Mouse (Mus musculus): ENCODE results near the gene Chmp1a. TPM values are rescaled to one million over a fixed set of nuclear protein-coding genes. Genes with fewer than 3 reads are reported as not detected.
"Not testable (repeated sequence)": the region's sequence is repeated elsewhere in the genome, so short reads cannot be mapped to it uniquely, and the experiment has no call there.

The Chmp1a gene
- polyA plus RNA-seq, 1 experiment from 2014 or later: 138 TPM

DNA sequence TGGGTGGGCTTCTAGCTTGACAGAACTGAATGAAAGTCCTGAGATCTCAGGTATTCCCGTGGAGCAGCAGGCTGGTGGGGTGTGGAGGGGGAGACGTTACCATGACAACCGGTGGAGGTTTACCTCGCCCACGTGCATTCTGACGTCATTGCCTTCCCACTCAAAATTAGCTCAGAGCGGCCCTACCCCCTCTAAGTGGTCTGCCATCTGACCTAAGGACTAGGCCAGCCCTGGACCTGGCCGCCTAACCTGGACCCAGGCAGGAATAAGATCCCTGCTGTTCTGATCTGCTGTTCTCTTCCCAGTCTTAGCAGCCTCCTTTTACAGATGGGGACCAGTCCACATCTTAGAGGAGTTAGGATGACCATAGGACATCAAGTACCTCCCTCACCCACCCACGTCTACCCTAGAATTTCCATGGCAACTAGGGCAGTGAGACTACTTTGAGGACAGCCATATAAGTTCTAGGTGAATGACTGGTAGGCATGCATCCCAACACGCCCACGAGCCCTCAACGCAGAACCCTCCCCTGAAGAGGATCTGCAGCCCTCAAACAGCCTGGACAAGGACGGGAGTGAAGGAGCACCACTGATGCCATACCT is 22.5 kb upstream of the Chmp1a start:
- 0 out of 2 replicates have a peak, but pooled peaks have one; percentile 11 for ATAC-seq (ENCODE audit: low read depth)
- peak overlapping the region; percentile 73 for H3K9ac ChIP-seq (ENCODE audit: low read length)
- H3K27ac ChIP-seq (ENCODE audit: low read length): no peak overlapping the region
- peaks cover 8% of the 10 kb centered on the region for H3K4me1 ChIP-seq (replicated peaks; ENCODE audit: control insufficient read depth, insufficient read depth, low read length)
- peaks cover 3% of the 10 kb centered on the region for H3K27me3 ChIP-seq (ENCODE audit: control insufficient read depth, insufficient read depth, low read depth, low read length)
- H3K4me2 ChIP-seq (ENCODE audit: low read depth, low read length): peak overlapping the region; percentile 91
- peak overlapping the region; percentile 68 for H3K4me3 ChIP-seq (ENCODE audit: low read length)
- 24% methylated on average over 13 of the region's 13 CpGs for WGBS
- H3K36me3 ChIP-seq (ENCODE audit: control insufficient read depth, insufficient read depth, low read length): no peaks in the 10 kb centered on the region
- H3K9me3 ChIP-seq (ENCODE audit: control insufficient read depth, low read length): no peaks in the 10 kb centered on the region

- no peaks in the 10 kb centered on the region for H3K36me3 ChIP-seq (ENCODE audit: control insufficient read depth, insufficient read depth, low read length)
- no peak overlapping the region for H3K9ac ChIP-seq (ENCODE audit: low read length)
- WGBS: 69% methylated on average over 11 of the region's 11 CpGs
- H3K4me2 ChIP-seq (ENCODE audit: low read depth, low read length): no peak overlapping the region
- peaks cover 8% of the 10 kb centered on the region for H3K4me1 ChIP-seq (replicated peaks; ENCODE audit: control insufficient read depth, insufficient read depth, low read length)
- H3K27ac ChIP-seq (ENCODE audit: low read length): no peak overlapping the region
- no peak overlapping the region for H3K4me3 ChIP-seq (ENCODE audit: low read length)
- peaks cover 3% of the 10 kb centered on the region for H3K27me3 ChIP-seq (ENCODE audit: control insufficient read depth, insufficient read depth, low read depth, low read length)
- no peak for ATAC-seq (ENCODE audit: low read depth)
- H3K9me3 ChIP-seq (ENCODE audit: control insufficient read depth, low read length): no peaks in the 10 kb centered on the region
Measured at GRCm38 (mm10) chr8:123233760-123234159, 21.2 kb upstream of the Chmp1a start.

DNA sequence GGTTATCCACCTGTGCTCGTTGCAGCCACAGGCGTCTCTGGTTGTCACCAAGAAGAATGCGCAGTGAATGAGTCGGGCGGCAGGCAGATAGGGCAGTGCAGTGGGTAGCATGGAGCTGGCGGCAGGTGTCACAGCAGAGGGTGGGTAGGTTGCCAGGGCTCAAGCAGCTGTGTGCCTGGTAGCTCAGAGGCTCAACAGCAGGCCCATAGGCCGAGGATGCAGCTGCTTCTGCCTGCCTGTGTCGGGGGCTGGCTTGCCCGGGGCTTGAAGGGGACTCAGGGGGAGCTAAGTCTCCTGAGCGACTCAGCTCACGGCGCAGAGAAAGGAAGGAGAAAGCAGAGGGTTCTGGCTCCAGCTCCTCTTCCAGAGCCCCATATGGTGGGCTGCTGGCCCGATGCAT is 20.7 kb upstream of the Chmp1a start:
- no peaks in the 10 kb centered on the region for H3K36me3 ChIP-seq (ENCODE audit: control insufficient read depth, insufficient read depth, low read length)
- H3K4me3 ChIP-seq (ENCODE audit: low read length): no peak overlapping the region
- H3K27ac ChIP-seq (ENCODE audit: low read length): no peak overlapping the region
- peaks cover 3% of the 10 kb centered on the region for H3K27me3 ChIP-seq (ENCODE audit: control insufficient read depth, insufficient read depth, low read depth, low read length)
- H3K4me1 ChIP-seq (replicated peaks; ENCODE audit: control insufficient read depth, insufficient read depth, low read length): peaks cover 8% of the 10 kb centered on the region
- H3K9ac ChIP-seq (ENCODE audit: low read length): no peak overlapping the region
- no peak overlapping the region for H3K4me2 ChIP-seq (ENCODE audit: low read depth, low read length)
- WGBS: 52% methylated on average over 12 of the region's 13 CpGs
- H3K9me3 ChIP-seq (ENCODE audit: control insufficient read depth, low read length): no peaks in the 10 kb centered on the region
- no peak for ATAC-seq (ENCODE audit: low read depth)

DNA sequence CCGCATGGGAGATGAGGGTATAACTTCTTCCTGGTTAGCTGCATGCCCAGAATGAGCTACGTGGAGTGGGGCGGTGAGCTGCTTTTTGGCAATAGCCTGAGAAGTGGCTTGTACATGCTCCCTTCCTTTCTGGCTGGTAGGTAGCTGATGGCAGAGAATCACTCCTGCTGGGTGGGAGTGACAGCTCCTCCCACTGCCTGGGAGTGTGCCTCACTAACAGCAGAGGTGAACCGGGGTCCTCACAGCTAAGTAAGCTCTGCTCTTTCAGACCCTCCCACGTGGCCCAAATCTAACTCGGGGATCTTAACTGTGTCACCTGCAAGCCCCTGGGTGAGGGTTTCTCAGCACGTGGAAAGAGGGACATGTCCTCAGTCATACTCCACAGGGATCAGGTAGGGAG is 20.0 kb upstream of the Chmp1a start:
- peaks cover 3% of the 10 kb centered on the region for H3K27me3 ChIP-seq (ENCODE audit: control insufficient read depth, insufficient read depth, low read depth, low read length)
- ATAC-seq (ENCODE audit: low read depth): no peak
- no peak overlapping the region for H3K4me3 ChIP-seq (ENCODE audit: low read length)
- no peak overlapping the region for H3K27ac ChIP-seq (ENCODE audit: low read length)
- H3K36me3 ChIP-seq (ENCODE audit: control insufficient read depth, insufficient read depth, low read length): no peaks in the 10 kb centered on the region
- H3K4me2 ChIP-seq (ENCODE audit: low read depth, low read length): no peak overlapping the region
- H3K4me1 ChIP-seq (replicated peaks; ENCODE audit: control insufficient read depth, insufficient read depth, low read length): peaks cover 8% of the 10 kb centered on the region
- no peak overlapping the region for H3K9ac ChIP-seq (ENCODE audit: low read length)
- H3K9me3 ChIP-seq (ENCODE audit: control insufficient read depth, low read length): no peaks in the 10 kb centered on the region
- 29% methylated on average over 7 of the region's 7 CpGs for WGBS

- Histone ChIP-seq H3K36me3 (ENCODE audit: control insufficient read depth, insufficient read depth, low read length) (peaks cover 3% of the 10 kb centered on the region; the same call in 1 of the 2 replicates), H3K27me3 (ENCODE audit: control insufficient read depth, insufficient read depth, low read depth, low read length) (peaks cover 3% of the 10 kb centered on the region), H3K9me3 (ENCODE audit: control insufficient read depth, low read length) (no peaks in the 10 kb centered on the region), H3K4me3 (ENCODE audit: low read length) (no peak overlapping the region), H3K9ac (ENCODE audit: low read length) (no peak overlapping the region), H3K4me1 (replicated peaks; ENCODE audit: control insufficient read depth, insufficient read depth, low read length) (peaks cover 8% of the 10 kb centered on the region), H3K4me2 (ENCODE audit: low read depth, low read length) (no peak overlapping the region), H3K27ac (ENCODE audit: low read length) (no peak overlapping the region)
- WGBS: 33% methylated on average over 5 of the region's 5 CpGs
- no peak for ATAC-seq (ENCODE audit: low read depth)
Measured at GRCm38 (mm10) chr8:123231742-123232141, 19.2 kb upstream of the Chmp1a start.

DNA sequence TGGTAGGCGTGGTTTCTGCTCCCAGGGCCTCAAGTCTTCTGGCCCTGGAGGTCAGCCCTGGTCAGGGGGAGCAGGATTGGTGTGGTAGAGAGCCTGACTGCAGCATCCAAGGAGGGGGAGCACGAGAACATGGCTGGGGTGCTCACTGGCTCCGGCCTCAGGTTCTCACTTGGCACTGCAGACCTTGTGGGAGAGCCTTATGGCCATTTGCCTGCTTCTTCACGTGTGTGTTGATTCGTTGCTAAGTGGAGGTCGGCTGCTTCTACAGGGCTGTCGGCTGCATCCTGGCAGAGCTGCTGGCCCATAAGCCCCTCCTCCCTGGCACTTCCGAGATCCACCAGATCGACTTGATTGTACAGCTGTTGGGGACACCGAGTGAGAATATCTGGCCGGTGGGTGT is 17.8 kb upstream of the Chmp1a start:
- H3K9ac ChIP-seq (ENCODE audit: low read length); ATAC-seq (ENCODE audit: low read depth); H3K4me2 ChIP-seq (ENCODE audit: low read depth, low read length); H3K9me3 ChIP-seq (ENCODE audit: control insufficient read depth, low read length); H3K4me1 ChIP-seq (replicated peaks; ENCODE audit: control insufficient read depth, insufficient read depth, low read length); H3K27me3 ChIP-seq (ENCODE audit: control insufficient read depth, insufficient read depth, low read depth, low read length); H3K4me3 ChIP-seq (ENCODE audit: low read length); H3K27ac ChIP-seq (ENCODE audit: low read length); H3K36me3 ChIP-seq (ENCODE audit: control insufficient read depth, insufficient read depth, low read length): not testable (repeated sequence)
- 83% methylated on average over 10 of the region's 11 CpGs for WGBS

- Histone ChIP-seq H3K9ac (ENCODE audit: low read length) (no peak overlapping the region), H3K4me3 (ENCODE audit: low read length) (no peak overlapping the region), H3K9me3 (ENCODE audit: control insufficient read depth, low read length) (no peaks in the 10 kb centered on the region), H3K27ac (ENCODE audit: low read length) (no peak overlapping the region), H3K36me3 (ENCODE audit: control insufficient read depth, insufficient read depth, low read length) (peaks cover 3% of the 10 kb centered on the region; the same call in 1 of the 2 replicates), H3K4me2 (ENCODE audit: low read depth, low read length) (no peak overlapping the region), H3K4me1 (replicated peaks; ENCODE audit: control insufficient read depth, insufficient read depth, low read length) (peaks cover 5% of the 10 kb centered on the region; the same call in 1 of the 2 replicates), H3K27me3 (ENCODE audit: control insufficient read depth, insufficient read depth, low read depth, low read length) (no peaks in the 10 kb centered on the region)
- 83% methylated on average over 1 of the region's 1 CpGs for WGBS
- no peak for ATAC-seq (ENCODE audit: low read depth)
Measured at GRCm38 (mm10) chr8:123228416-123228815, 15.9 kb upstream of the Chmp1a start.

DNA sequence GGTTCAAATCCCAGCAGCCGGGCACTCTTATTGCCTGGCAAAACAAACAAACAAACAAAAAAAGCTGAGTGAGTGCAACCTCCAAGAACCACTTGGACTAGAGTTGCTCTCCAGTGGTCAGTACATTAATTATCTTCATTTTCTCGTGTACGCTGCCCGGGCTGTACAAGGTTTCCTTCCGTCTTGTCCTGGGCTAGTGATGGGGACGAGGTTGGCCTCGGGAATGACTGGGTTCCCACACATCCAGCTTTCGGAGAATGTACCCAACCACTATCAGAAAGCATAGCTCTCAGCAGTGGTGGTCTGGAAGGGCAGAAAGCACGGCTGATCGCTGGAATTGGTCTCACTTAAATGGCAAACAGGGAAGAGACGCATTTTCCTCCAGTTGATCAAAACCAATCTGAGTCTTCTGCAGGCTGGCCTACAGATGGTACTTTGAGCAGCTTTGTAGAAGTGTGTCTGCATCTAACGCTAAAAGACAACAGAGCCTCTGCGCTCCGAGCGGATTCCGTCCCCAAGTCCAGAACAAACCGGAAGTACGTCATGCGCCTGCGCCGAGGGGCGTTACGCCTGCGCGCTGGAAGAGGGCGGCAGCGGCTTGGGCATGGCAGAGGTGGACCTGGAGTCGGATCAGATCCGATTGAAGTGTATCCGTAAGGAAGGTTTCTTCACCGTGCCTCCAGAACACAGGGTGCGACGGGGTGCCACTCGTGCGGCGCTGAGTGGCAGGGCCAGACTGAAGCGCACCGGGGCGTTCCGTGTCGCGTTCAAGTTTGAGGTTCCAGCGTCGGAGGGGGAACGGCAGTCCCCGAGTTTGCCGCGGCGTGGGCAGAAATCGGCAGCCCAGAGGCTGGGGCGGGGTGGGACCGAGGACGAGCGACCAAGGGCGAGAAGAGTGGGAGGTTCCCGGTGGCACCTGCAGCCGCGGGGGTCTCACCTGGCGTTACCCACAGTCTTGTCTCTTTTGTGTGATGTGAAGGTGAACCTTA is 12.0 kb upstream of the Chmp1a start, which contains the start of gene Cdk10:
Cdk10 (plus strand) TSS at position 565 of the 989 bp plus-strand sequence.
- WGBS: 2% methylated on average over 59 of the region's 59 CpGs
- Histone ChIP-seq H3K9ac (ENCODE audit: low read length) (peak within 1 kb of the TSS; percentile 96), H3K9me3 (ENCODE audit: control insufficient read depth, low read length) (no peaks in the 10 kb centered on the region), H3K4me2 (ENCODE audit: low read depth, low read length) (peak within 1 kb of the TSS; percentile 78), H3K4me3 (ENCODE audit: low read length) (peak within 1 kb of the TSS; percentile 74), H3K36me3 (ENCODE audit: control insufficient read depth, insufficient read depth, low read length) (peaks cover 3% of the 10 kb centered on the region; the same call in 1 of the 2 replicates), H3K27ac (ENCODE audit: low read length) (peak within 1 kb of the TSS; percentile 83), H3K4me1 (replicated peaks; ENCODE audit: control insufficient read depth, insufficient read depth, low read length) (peaks cover 5% of the 10 kb centered on the region; the same call in 1 of the 2 replicates), H3K27me3 (ENCODE audit: control insufficient read depth, insufficient read depth, low read depth, low read length) (no peaks in the 10 kb centered on the region)
- peak; percentile 92 for ATAC-seq (ENCODE audit: low read depth)

DNA sequence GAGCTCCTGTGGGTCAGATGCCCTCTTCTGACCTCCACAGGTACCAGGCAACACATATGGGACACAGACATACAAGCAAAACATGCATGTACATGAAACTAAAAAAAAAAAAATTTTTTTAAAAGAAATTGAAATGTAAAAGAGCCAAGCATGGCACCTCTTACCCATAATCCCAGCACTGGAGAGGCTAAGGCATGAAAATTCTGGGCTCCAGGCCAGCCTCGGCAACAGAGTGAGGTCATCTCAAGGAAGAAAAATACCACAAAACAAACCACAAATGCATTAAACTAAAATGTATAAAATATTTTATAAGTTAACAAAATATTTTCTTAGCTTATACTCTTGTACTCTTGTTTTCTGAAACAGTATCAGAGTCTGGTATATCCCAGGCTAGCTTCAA is 8.4 kb upstream of the Chmp1a start:
- no peaks in the 10 kb centered on the region for H3K36me3 ChIP-seq (ENCODE audit: control insufficient read depth, insufficient read depth, low read length)
- H3K27me3 ChIP-seq (ENCODE audit: control insufficient read depth, insufficient read depth, low read depth, low read length): no peaks in the 10 kb centered on the region
- no peaks in the 10 kb centered on the region for H3K9me3 ChIP-seq (ENCODE audit: control insufficient read depth, low read length)
- peaks cover 5% of the 10 kb centered on the region; the same call in 1 of the 2 replicates for H3K4me1 ChIP-seq (replicated peaks; ENCODE audit: control insufficient read depth, insufficient read depth, low read length)
- H3K4me3 ChIP-seq (ENCODE audit: low read length): no peak overlapping the region
- 52% methylated on average over 1 of the region's 1 CpGs for WGBS
- ATAC-seq (ENCODE audit: low read depth): no peak
- no peak overlapping the region for H3K27ac ChIP-seq (ENCODE audit: low read length)
- no peak overlapping the region for H3K9ac ChIP-seq (ENCODE audit: low read length)
- H3K4me2 ChIP-seq (ENCODE audit: low read depth, low read length): no peak overlapping the region

Data from lung, embryonic 16.5 days (tissue).